Mouse (Mus musculus) retina, embryonic 14.5 days (tissue): Measurements from ENCODE around the gene Fam189a1.

Experiments used
- DNase-seq: peaks from one replicate; pipeline ENCODE4 v3.0.0-alpha.2; 2015; ENCODE audit warnings: low spot score

Fam189a1 gene

GRCm38 (mm10) chr7:64821081-64821480 lies 335.3 kb downstream of the Fam189a1 start:
- no peak for DNase-seq

DNA sequence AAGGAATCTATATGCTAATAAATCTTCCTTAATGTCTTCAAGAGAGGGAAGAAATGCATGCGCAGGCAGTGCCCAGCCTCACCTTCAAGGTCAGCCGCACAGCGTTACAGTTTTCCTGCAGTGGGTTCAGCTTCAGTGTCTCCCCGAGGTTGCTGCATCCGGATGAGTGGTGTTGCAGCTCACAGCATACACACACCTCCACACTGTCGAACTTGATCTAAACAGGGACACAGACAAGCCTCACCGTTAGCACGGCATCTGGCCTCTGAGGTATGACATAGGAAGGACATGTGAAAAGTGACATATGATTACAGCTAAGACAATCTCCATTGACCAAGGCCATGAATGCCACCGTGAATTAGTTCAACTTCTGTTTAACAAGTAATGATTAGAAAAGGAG lies 336.7 kb downstream of the Fam189a1 start:
- DNase-seq: no peak

DNA sequence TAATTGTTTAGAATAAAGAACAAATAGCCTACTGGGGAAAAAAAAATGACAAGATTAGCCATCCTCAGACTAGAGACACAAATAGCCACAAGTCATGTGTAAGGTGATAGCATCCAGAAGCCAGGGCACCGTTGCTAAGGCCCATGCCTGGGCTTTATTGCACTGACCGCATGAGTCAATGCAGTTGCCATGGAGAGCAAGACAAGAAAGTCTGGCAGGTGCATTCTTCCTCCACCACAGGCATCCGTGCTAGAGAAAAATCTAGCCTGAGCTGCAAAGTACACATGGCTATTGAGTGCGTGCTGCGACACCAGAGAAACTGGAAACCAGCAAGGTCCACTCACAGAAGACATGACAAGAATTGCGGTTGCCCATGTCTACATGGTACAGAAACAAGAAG lies 347.5 kb downstream of the Fam189a1 start:
- DNase-seq: no peak

GRCm38 (mm10) chr7:64805100-64805499 lies 351.3 kb downstream of the Fam189a1 start:
- DNase-seq: no peak

DNA sequence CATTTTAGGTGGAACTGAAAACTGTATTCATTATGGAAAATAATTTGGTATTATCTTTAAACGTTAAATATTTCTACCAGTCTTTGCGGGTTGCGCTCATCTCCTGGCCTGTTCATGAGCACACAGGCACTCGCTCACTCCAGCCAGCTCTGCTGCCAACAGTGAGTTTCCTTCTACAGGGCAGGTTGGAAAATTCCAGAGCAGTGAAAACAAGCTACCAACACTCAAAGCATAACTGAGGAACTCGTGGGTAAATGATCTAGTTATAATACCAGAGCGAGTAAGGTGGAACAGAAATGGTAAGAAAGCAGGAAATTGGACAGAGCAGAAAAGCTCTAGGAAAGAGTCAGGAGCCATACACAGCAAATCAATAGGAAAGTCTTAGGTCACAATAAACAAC lies 360.8 kb downstream of the Fam189a1 start:
- no peak for DNase-seq

- no peak for DNase-seq
Observed at GRCm38 (mm10) chr7:64792031-64792430, 364.3 kb downstream of the Fam189a1 start.

GRCm38 (mm10) chr7:64791145-64791544 lies 365.2 kb downstream of the Fam189a1 start:
- DNase-seq: no peak

GRCm38 (mm10) chr7:64785040-64785439 lies 371.3 kb downstream of the Fam189a1 start:
- peak; percentile 56 for DNase-seq

DNA sequence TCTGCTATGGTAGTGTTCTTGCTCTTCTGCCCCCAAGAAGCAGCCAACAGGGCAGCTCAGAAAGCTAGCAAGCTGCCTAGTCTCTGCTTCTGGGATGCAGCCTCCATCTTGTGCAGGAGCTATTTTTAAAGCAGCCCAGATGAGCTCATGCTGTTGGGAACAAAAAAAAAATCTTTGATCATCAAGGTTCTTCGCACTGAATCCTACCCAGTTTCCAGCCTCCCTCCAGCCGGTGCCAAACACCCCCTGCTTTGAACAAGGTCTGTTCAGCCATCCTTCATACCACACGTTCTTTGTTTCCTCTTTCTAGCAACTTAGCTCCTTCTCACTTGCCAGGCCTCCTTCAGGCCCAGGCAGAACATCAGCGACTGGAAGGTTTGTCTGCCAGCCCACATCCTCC lies 376.9 kb downstream of the Fam189a1 start:
- DNase-seq: no peak

GRCm38 (mm10) chr7:64776708-64777489 lies 379.5 kb downstream of the Fam189a1 start:
- DNase-seq: no peak

- peak; percentile 50 for DNase-seq
Observed at GRCm38 (mm10) chr7:64773465-64773864, 382.9 kb downstream of the Fam189a1 start.

DNA sequence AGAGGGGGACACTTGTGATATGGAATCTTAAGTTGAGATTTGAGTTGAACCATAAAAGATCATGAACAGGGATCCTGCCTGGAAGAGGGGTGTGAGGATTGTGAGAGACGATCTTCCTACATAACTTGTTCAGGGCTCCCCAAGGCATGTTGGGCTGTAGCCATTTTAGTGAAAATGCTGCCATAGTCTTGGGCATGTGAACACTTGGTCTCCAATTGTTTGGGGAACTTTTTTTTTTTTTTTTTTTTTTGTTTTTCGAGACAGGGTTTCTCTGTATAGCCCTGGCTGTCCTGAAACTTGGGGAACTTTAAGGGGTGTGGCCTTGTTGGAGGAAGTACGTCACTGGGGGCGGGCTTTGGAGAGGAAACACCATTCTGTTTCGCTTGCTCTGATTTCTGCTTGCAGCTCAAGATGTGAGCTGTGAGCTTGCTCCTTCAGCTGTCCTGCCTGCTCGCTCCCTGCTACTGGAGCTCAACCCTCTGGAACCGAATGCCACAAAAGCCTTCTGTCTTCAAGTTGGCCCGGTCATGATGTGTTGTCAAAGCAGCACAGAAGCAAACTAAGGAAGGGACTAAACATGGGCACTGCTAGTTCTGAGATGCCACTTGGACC lies 385.5 kb downstream of the Fam189a1 start:
- no peak for DNase-seq

DNA sequence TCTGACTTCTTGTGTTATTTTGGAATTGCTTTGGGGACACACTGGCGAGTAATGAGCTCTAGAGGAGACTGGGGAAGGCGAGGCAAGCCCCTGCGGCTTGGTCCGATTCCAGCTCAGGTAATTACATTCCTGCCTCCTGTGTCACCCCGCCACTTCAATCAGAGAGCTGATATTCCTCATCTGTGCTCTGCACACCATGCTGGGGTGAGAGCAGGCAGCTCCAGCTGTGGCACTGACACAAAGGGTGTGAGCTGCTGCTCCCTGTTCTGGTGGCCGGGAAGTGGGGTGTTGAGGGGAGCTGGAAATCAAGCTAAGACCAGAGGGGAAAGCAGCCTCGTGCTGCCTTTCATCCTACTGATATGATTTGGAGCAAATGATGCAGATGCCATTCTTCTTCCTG lies 386.6 kb downstream of the Fam189a1 start:
- DNase-seq: no peak

DNA sequence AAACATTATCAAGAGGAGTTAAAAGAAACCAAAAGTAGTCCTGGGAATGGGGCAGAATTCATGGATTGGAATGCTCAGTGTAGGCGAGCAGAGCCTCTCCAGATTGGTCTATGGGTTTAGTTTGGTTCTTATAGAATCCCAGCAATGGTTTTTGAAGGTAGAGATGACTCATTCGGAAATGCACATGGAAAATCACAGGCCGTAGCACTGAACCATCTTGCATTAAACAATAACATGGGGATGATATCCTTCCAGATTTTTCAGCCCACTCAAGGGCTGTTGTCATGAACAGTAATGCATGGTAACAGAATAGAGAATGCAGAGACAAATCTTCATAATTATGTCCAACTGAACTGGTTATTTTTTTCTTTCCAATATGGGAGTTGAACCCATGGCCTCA lies 390.8 kb downstream of the Fam189a1 start:
- DNase-seq: no peak

- DNase-seq: no peak
Observed at GRCm38 (mm10) chr7:64755141-64755540, 401.2 kb downstream of the Fam189a1 start.

- no peak for DNase-seq
Observed at GRCm38 (mm10) chr7:64754161-64754560, 402.2 kb downstream of the Fam189a1 start.

DNA sequence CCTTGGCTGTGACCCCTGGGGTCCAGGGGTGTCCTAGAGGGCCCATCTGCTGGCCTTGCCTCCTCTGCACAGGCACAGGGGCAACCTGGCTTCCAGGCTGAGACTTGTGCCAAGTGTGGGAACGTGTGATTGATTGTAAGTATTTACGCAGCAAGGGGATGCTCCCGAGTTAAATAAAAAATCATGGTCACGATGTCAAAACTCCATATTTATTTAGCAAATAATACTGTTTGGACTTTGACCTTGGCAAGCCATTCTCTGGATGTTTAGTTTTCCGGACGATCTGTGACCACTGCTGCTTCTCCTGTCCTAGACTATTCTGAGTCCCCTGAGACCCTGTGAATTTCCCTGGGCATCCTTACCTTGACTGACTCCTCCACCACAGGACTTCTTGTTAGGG lies 402.7 kb downstream of the Fam189a1 start:
- no peak for DNase-seq

DNA sequence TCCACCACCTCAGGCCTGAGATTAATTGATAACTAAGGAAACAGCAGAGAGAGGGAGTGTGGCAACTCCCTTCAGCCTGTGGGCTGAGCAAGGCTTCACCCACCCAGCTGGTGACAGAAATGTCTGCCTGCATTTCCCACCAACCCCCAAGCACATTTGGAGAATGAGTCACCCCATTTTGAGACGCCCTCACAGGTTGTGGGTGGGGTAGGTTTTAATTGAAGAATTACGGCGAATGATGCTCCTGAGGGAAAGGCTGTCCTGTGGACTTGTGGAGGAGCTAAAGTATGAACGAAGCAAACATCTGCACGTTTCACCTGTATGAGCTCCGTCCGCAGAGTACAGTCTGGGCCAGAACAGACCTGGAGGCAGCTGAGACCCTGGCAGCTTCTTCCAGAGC lies 404.2 kb downstream of the Fam189a1 start:
- no peak for DNase-seq

DNA sequence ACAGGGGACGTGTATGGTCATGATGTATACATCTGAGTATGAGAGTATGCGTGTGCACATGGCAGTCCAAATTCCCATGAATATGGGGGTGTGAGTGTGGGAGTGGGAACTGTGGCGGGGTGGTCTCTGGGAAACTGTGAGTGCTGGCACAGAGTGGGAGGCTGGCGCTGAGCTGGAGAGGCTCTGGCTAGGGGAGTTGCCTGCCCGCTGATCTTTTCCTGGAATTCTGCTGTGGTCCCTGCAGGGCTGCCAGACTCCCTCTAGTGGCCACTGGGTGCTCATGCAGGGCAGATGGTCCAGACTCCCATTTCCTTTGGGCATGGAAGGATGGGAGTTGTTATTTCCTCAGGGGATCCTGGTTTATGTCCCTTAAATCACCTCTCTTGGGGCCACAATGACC lies 404.9 kb downstream of the Fam189a1 start:
- peak; percentile 85 for DNase-seq

GRCm38 (mm10) chr7:64743610-64744009 lies 412.8 kb downstream of the Fam189a1 start:
- no peak for DNase-seq

DNA sequence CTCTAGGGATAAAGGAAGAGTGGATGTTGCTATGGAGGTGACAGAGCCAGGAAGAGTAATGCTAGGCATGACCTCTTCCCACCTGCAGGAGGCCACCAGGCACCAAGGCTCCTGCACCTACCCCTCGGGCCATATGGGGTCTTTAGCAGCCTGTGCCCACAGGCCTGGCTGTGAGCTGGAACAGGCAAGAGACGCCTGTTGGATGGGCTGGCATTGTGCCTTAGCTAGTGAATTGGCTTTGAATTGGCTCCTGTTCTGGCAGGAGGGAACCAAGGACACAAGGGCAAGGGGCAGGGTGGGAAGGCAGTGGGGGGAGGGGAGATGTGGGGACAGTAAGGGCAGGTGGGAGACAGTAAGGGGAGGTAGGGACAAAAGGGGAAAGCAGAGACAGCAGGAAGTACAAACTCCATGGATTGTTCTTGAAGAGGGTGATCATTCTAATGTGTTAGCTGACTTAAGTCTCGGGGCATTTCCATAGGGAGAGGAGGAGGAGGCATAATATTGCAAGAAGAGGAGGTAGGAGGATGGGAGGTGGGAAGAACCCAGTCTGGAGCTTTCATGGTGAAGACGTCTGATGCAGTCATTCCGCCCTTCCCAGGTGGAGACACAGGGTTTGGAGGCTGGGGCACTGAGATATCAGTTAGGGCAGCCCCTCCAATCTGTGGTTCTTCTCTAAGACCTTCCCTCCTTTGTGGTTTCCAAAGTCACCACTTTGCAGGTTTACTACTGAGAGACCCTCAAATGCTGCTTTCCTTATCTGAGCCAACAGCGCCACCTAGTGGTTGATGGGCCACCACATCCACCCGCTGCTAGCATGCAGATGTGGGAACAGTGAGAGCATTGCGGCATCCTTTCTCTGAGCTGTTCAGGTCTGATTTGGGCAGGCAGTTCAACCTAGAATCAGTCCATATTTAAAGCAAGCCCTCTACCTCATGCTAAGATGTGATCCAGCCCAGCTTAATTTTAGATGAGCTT lies 414.8 kb downstream of the Fam189a1 start:
- DNase-seq: peak; percentile 93

DNA sequence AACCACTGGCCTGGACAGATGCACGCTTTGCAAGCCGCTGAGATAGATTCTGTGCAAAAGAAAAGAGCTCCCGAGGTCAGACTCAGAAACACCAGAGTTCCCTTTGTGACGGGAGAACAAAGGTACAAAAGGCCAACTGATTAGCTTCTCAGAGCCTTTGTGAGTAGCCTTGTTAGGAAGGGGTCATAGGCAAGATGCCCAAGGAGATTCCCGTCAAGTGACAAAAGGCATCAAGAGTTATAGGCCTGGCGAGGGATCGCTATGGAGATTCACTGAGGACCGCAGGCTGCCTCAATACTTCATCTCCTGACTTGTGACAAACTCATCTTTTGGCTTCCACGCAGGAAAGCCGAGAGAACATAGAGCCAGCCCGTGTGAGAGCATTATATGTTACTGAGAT lies 417.2 kb downstream of the Fam189a1 start:
- DNase-seq: peak; percentile 48

DNA sequence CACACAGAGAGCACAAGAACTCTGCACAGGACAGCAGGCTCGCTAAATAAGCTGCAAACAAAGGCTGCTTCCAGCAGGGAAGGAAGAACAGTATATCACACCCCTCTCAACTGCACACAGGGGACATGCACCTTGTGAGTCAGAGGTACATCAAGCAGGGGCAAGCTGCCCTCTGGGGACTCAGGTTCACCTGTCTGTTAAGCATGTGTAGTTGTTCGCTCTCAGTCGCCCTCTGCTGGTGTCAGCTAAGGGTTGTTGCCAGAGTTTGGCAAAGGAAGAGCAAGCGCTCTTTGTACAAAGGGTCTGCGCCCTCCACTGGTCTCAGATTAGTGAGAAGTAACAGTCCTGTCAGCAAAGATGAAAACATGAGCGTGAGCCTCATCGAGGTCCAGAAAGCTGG lies 426.6 kb downstream of the Fam189a1 start:
- DNase-seq: peak; percentile 83
